Mouse (Mus musculus): ENCODE measurements around the gene Trim46.
A peak's percentile ranks its signal among the peaks of the same experiment; 100 is the strongest.

DNA sequence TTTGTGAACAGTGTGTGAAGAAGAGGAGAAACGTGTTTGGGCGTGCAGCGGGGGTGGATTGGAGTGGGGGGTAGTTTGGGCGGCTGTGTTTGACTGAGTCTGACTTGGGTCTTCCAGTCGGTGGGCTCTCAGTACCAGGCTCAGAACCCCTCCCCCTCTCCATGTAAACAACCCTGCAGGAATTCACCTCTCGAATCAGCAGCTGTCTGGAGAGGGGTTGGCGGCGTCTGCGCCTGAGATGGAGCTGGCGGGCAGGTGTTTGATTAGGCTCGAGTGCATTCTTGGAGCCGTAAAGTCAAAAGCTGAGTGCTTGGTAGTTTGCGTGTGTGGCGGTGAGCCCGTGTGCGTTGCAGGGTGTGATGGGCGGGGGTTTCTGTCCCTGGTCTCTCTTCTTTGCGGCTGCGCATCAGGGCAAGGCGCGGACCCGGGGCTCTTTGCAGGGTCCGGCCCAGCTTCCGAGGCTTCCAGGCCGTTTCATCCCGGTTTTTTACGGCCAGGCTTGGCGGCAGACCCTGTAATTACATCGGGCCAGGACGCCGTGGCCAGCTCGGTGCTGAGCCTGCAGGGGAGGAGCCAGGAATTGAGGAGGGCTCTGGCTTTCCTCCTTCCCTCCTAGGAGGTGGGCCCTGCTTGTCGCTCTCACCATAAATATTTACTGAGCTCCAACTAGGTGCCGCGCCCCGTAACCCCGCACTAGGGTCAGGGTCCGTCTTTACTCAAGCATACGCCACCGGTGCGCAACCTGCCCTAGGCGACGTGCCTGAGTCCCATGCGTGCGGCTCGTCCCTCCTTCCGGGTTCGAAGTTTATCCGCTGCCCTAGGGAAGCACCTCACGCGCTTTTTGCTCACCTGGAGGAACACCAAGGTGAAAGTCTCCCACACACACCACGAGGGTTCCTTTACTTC is 34.8 kb upstream of the Trim46 start, which contains the start of gene Efna1:
- no peak for TF ChIP-seq REST (IDR thresholded peaks at IDR 0.05; ENCODE audit: insufficient read depth, insufficient read length)
- no peak for TF ChIP-seq TCF12 (IDR thresholded peaks at IDR 0.05; ENCODE audit: insufficient read depth, poor library complexity, severe bottlenecking)
- no peak for TF ChIP-seq POLR2A (IDR thresholded peaks at IDR 0.05; ENCODE audit: insufficient read length, low read depth)
- no peak for TF ChIP-seq MYOD1 (IDR thresholded peaks at IDR 0.05; ENCODE audit: control insufficient read depth in 1 of 3, insufficient read length in 2 of 3, low read depth in 2 of 3)
- TF ChIP-seq CEBPB (IDR thresholded peaks at IDR 0.05; ENCODE audit: insufficient read depth, poor library complexity, severe bottlenecking) = no peak
- TF ChIP-seq E2F4 (IDR thresholded peaks at IDR 0.05; ENCODE audit: insufficient read depth) = no peak
- TF ChIP-seq MYOG (IDR thresholded peaks at IDR 0.05; ENCODE audit: control insufficient read depth in 1 of 3, insufficient read depth in 1 of 3, insufficient read length in 2 of 3, low read depth in 2 of 3) = peak in 1 of 3 experiments; percentile 3
- no peak for TF ChIP-seq SRF (IDR thresholded peaks at IDR 0.05; ENCODE audit: control insufficient read depth, insufficient read length, low read depth)

Measured in myocyte (in vitro differentiated cells).